In genomic region chr8:64375509-64375908, GRCm38 (mm10) we compare ENCODE assay signal across 26 mouse cellular contexts.
DNase-seq lines count a peak whose midpoint lies in the region; ATAC-seq and TF ChIP-seq lines count a peak whose summit lies in the region.
"Had no signal": no experiment of that assay in that cellular context is flagged by ENCODE, and none has a peak within 500 bp of the region (broad histone marks: within the 10 kb centered on the region; RNA-seq: fewer than 3 reads in every experiment).

No protein-coding gene starts in this region.

- H3K9me3 ChIP-seq in lung, postnatal 0 days (ENCODE audit: low read length): no peaks in the 10 kb centered on the region
- H3K9me3 ChIP-seq: embryonic facial prominence, embryonic 10.5 days; embryonic facial prominence, embryonic 13.5 days; forebrain, embryonic 10.5 days; forebrain, embryonic 13.5 days; hindbrain, embryonic 12.5 days; hindbrain, embryonic 15.5 days had no signal

- H3K4me1 ChIP-seq in lung, postnatal 0 days (ENCODE audit: insufficient read depth, low read depth, low read length): no peaks in the 10 kb centered on the region
- peaks cover 9% of the 10 kb centered on the region for H3K4me1 ChIP-seq in lung, adult 2 months (ENCODE audit: control insufficient read depth, insufficient read depth, low read length)
- H3K4me1 ChIP-seq in cerebellum, adult 2 months (ENCODE audit: control insufficient read depth, insufficient read depth, low read length): no peaks in the 10 kb centered on the region
- H3K4me1 ChIP-seq: embryonic facial prominence, embryonic 10.5 days; forebrain, embryonic 13.5 days; hindbrain, embryonic 12.5 days; hindbrain, embryonic 15.5 days had no signal

- H3K4me3 ChIP-seq in lung, postnatal 0 days (ENCODE audit: low read depth, low read length): no peak overlapping the region
- H3K4me3 ChIP-seq in lung, adult 2 months (replicated peaks; ENCODE audit: extremely low read depth, low read depth, low read length): no peak overlapping the region
- H3K4me3 ChIP-seq in cerebellum, adult 2 months (replicated peaks; ENCODE audit: insufficient read depth, low read depth, low read length): no peak overlapping the region
- H3K4me3 ChIP-seq: embryonic facial prominence, embryonic 10.5 days; embryonic facial prominence, embryonic 13.5 days; erythroblast, embryonic 14.5 days; forebrain, embryonic 10.5 days; forebrain, embryonic 13.5 days; gastrocnemius, adult 2 months; hindbrain, embryonic 12.5 days; hindbrain, embryonic 15.5 days had no signal

- peak; percentile 48 for ATAC-seq in lung, postnatal 0 days
- peak; percentile 42 for ATAC-seq in common myeloid progenitor, adult 5-6 weeks (replicated peaks; ENCODE audit: low read depth, poor library complexity, severe bottlenecking)
- peak; percentile 85 for ATAC-seq in megakaryocyte progenitor cell, adult 5-6 weeks (replicated peaks; ENCODE audit: poor library complexity)
- ATAC-seq: CD4-positive, CD25-positive, alpha-beta regulatory T cell, adult 4 months; forebrain, embryonic 13.5 days; forebrain, embryonic 16.5 days had no signal

- H3K4me2 ChIP-seq in lung, postnatal 0 days (replicated peaks; ENCODE audit: low read depth, low read length): no peak overlapping the region
- H3K4me2 ChIP-seq: embryonic facial prominence, embryonic 13.5 days; forebrain, embryonic 13.5 days; heart, embryonic 11.5 days; hindbrain, embryonic 12.5 days; hindbrain, embryonic 15.5 days had no signal

- no peak overlapping the region for H3K27ac ChIP-seq in lung, postnatal 0 days (ENCODE audit: low read length)
- H3K27ac ChIP-seq in cerebellum, adult 2 months (ENCODE audit: insufficient read depth, low read length): no peak overlapping the region
- H3K27ac ChIP-seq: embryonic facial prominence, embryonic 10.5 days; embryonic facial prominence, embryonic 13.5 days; forebrain, embryonic 10.5 days; forebrain, embryonic 13.5 days; gastrocnemius, adult 2 months; hindbrain, embryonic 12.5 days; hindbrain, embryonic 15.5 days had no signal

- no peak for TF ChIP-seq CTCF in lung, postnatal 0 days (IDR thresholded peaks at IDR 0.05)
- no peak for TF ChIP-seq CTCF in lung, adult 2 months (IDR thresholded peaks at IDR 0.05; ENCODE audit: insufficient read depth, low read length)
- TF ChIP-seq CTCF in cerebellum, adult 2 months (IDR thresholded peaks at IDR 0.05; ENCODE audit: borderline replicate concordance, insufficient read depth, low read depth, low read length): no peak

- no peak overlapping the region for H3K9ac ChIP-seq in lung, postnatal 0 days (replicated peaks; ENCODE audit: low read depth)
- H3K9ac ChIP-seq: embryonic facial prominence, embryonic 13.5 days; forebrain, embryonic 13.5 days; hindbrain, embryonic 12.5 days; hindbrain, embryonic 15.5 days had no signal

- peak; percentile 60 for DNase-seq in lung, postnatal 0 days (ENCODE audit: low spot score)
- DNase-seq in lung, adult 2 months: no peak
- DNase-seq in gonadal fat pad, adult 2 months (ENCODE audit: low read depth): peak; percentile 10
- no peak for DNase-seq in cerebellum, adult 2 months
- no peak for DNase-seq in kidney, adult 11 months
- DNase-seq: adrenal gland, adult 8-10 months; adrenal gland, postnatal 36 days; cerebellum, adult 18-20 months; cerebellum, adult 9-11 months; cerebellum, postnatal 25 days; embryo, embryonic 11 days; gastrocnemius, adult 2 months; gastrocnemius, postnatal 14 days; heart, adult 11 months had no signal

- TF ChIP-seq POLR2A in lung, adult 2 months (IDR thresholded peaks at IDR 0.05; ENCODE audit: borderline replicate concordance, extremely low read depth, low read depth, low read length): no peak
- TF ChIP-seq POLR2A in cerebellum, adult 2 months (IDR thresholded peaks at IDR 0.05; ENCODE audit: borderline replicate concordance, insufficient read depth, low read length): no peak

- no peak for TF ChIP-seq EP300 in lung, postnatal 0 days (IDR thresholded peaks at IDR 0.05)

- 48% methylated on average over 4 of the region's 4 CpGs for WGBS in lung, postnatal 0 days
- WGBS in lung, adult 2 months: 64% methylated on average over 4 of the region's 4 CpGs
- 96% methylated on average over 4 of the region's 4 CpGs for WGBS in cerebellum, adult 2 months

- H3K27me3 ChIP-seq in lung, postnatal 0 days (replicated peaks; ENCODE audit: insufficient read depth, low read length): no peaks in the 10 kb centered on the region
- no peaks in the 10 kb centered on the region for H3K27me3 ChIP-seq in cerebellum, adult 2 months (ENCODE audit: control insufficient read depth, insufficient read depth, low read length)
- H3K27me3 ChIP-seq: embryonic facial prominence, embryonic 13.5 days; forebrain, embryonic 13.5 days; hindbrain, embryonic 12.5 days; hindbrain, embryonic 15.5 days had no signal

- no peaks in the 10 kb centered on the region for H3K36me3 ChIP-seq in lung, postnatal 0 days (ENCODE audit: insufficient read depth, low read length)
- H3K36me3 ChIP-seq: embryonic facial prominence, embryonic 10.5 days; embryonic facial prominence, embryonic 13.5 days; forebrain, embryonic 10.5 days; hindbrain, embryonic 12.5 days; hindbrain, embryonic 15.5 days had no signal

Comparison
In these comparisons a context has a peak if more than half of its experiments do, and no peak if none do; other contexts are left out.
1. DNase-seq: peak in lung, postnatal 0 days (single experiment) and gonadal fat pad, adult 2 months (single experiment); none in lung, adult 2 months (single experiment), cerebellum, adult 2 months (0 of 2) and kidney, adult 11 months (single experiment).
2. Peak in every context shown above with its lines, with median percentiles within 50 percentile points of each other: ATAC-seq.